20 mouse cellular contexts compared by ENCODE assay signal in genomic region chr7:66891431-66891830, GRCm38 (mm10). TPM values are rescaled to one million over a fixed set of nuclear protein-coding genes. Genes with fewer than 3 reads are reported as not detected.
DNase-seq lines count a peak whose midpoint lies in the region; ATAC-seq lines count a peak whose summit lies in the region.
"Had no signal": no experiment of that assay in that cellular context is flagged by ENCODE, and none has a peak within 500 bp of the region (broad histone marks: within the 10 kb centered on the region; RNA-seq: fewer than 3 reads in every experiment).

No protein-coding gene starts in this region.

- DNase-seq in embryonic facial prominence, embryonic 14.5 days (ENCODE audit: low spot score) = peak; percentile 70
- DNase-seq: adrenal gland, adult 8-10 months; cerebellum, adult 11-12 months; cerebellum, adult 9-10 months; cerebellum, postnatal 25 days; forebrain, postnatal 0 days; gastrocnemius, postnatal 25 days; heart, postnatal 10 days had no signal

- H3K4me2 ChIP-seq in embryonic facial prominence, embryonic 12.5 days (replicated peaks) = no peak overlapping the region
- H3K4me2 ChIP-seq in embryonic facial prominence, embryonic 14.5 days (ENCODE audit: low read depth, low read length) = no peak overlapping the region
- H3K4me2 ChIP-seq in limb, embryonic 13.5 days (replicated peaks) = no peak overlapping the region
- no peak overlapping the region for H3K4me2 ChIP-seq in stomach, embryonic 16.5 days (ENCODE audit: low read depth, low read length)
- no peak overlapping the region for H3K4me2 ChIP-seq in forebrain, embryonic 15.5 days (replicated peaks)
- no peak overlapping the region for H3K4me2 ChIP-seq in hindbrain, embryonic 16.5 days (ENCODE audit: low read length)
- H3K4me2 ChIP-seq in kidney, embryonic 15.5 days = no peak overlapping the region
- H3K4me2 ChIP-seq: forebrain, embryonic 12.5 days; hindbrain, embryonic 14.5 days had no signal

- no peak for ATAC-seq in embryonic facial prominence, embryonic 12.5 days (ENCODE audit: insufficient number of reproducible peaks, insufficient read depth, low FRiP score, low TSS enrichment)
- ATAC-seq in embryonic facial prominence, embryonic 14.5 days (ENCODE audit: low read depth) = peak; percentile 75; the same call in 1 of the 2 replicates
- ATAC-seq in limb, embryonic 13.5 days (ENCODE audit: low FRiP score, low read depth) = no peak
- ATAC-seq in stomach, embryonic 16.5 days (ENCODE audit: insufficient read depth, low FRiP score) = no peak
- no peak for ATAC-seq in forebrain, embryonic 15.5 days (replicated peaks)
- ATAC-seq in hindbrain, embryonic 16.5 days = no peak
- ATAC-seq in kidney, embryonic 15.5 days (replicated peaks; ENCODE audit: low FRiP score) = no peak
- ATAC-seq: CD4-positive, CD25-positive, alpha-beta regulatory T cell, adult 4 months; forebrain, postnatal 0 days; intestine, embryonic 16.5 days had no signal

- peak overlapping the region; percentile 60; the same call in 1 of the 2 replicates for H3K27ac ChIP-seq in embryonic facial prominence, embryonic 12.5 days
- H3K27ac ChIP-seq in embryonic facial prominence, embryonic 14.5 days (replicated peaks; ENCODE audit: low read depth, low read length) = peak overlapping the region; percentile 63
- peak overlapping the region; percentile 48; the same call in 1 of the 2 replicates for H3K27ac ChIP-seq in limb, embryonic 13.5 days
- H3K27ac ChIP-seq in stomach, embryonic 16.5 days (ENCODE audit: low read length) = peak overlapping the region; percentile 81
- H3K27ac ChIP-seq in forebrain, embryonic 15.5 days (replicated peaks) = no peak overlapping the region
- H3K27ac ChIP-seq in hindbrain, embryonic 16.5 days (ENCODE audit: low read depth, low read length) = no peak overlapping the region
- no peak overlapping the region for H3K27ac ChIP-seq in kidney, embryonic 15.5 days
- H3K27ac ChIP-seq: forebrain, embryonic 12.5 days; hindbrain, embryonic 10.5 days; hindbrain, embryonic 14.5 days had no signal

- no peak overlapping the region for H3K9ac ChIP-seq in embryonic facial prominence, embryonic 12.5 days
- no peak overlapping the region for H3K9ac ChIP-seq in embryonic facial prominence, embryonic 14.5 days (ENCODE audit: low read depth, low read length)
- no peak overlapping the region for H3K9ac ChIP-seq in limb, embryonic 13.5 days
- no peak overlapping the region for H3K9ac ChIP-seq in stomach, embryonic 16.5 days (ENCODE audit: low read length)
- H3K9ac ChIP-seq in forebrain, embryonic 15.5 days (replicated peaks) = no peak overlapping the region
- H3K9ac ChIP-seq in hindbrain, embryonic 16.5 days (ENCODE audit: low read depth, low read length) = no peak overlapping the region
- H3K9ac ChIP-seq in kidney, embryonic 15.5 days = no peak overlapping the region
- H3K9ac ChIP-seq: forebrain, embryonic 12.5 days; forebrain, postnatal 0 days; hindbrain, embryonic 14.5 days had no signal

- no peaks in the 10 kb centered on the region for H3K27me3 ChIP-seq in embryonic facial prominence, embryonic 12.5 days
- no peaks in the 10 kb centered on the region for H3K27me3 ChIP-seq in embryonic facial prominence, embryonic 14.5 days (replicated peaks; ENCODE audit: control insufficient read depth, insufficient read depth, low read length)
- no peaks in the 10 kb centered on the region for H3K27me3 ChIP-seq in limb, embryonic 13.5 days
- no peaks in the 10 kb centered on the region for H3K27me3 ChIP-seq in stomach, embryonic 16.5 days (ENCODE audit: control insufficient read depth, insufficient read depth, low read length)
- no peaks in the 10 kb centered on the region for H3K27me3 ChIP-seq in forebrain, embryonic 15.5 days
- no peaks in the 10 kb centered on the region for H3K27me3 ChIP-seq in hindbrain, embryonic 16.5 days (replicated peaks; ENCODE audit: control insufficient read depth, insufficient read depth, low read length)
- H3K27me3 ChIP-seq in kidney, embryonic 15.5 days = no peaks in the 10 kb centered on the region
- H3K27me3 ChIP-seq: forebrain, embryonic 12.5 days had no signal

- 0 out of 2 replicates have a peak, but pooled peaks cover 7% of the 10 kb centered on the region for H3K4me1 ChIP-seq in embryonic facial prominence, embryonic 12.5 days
- no peaks in the 10 kb centered on the region for H3K4me1 ChIP-seq in embryonic facial prominence, embryonic 14.5 days (ENCODE audit: control insufficient read depth, insufficient read depth, low read length)
- H3K4me1 ChIP-seq in limb, embryonic 13.5 days = peaks cover 3% of the 10 kb centered on the region; the same call in 1 of the 2 replicates
- H3K4me1 ChIP-seq in stomach, embryonic 16.5 days (ENCODE audit: control insufficient read depth, insufficient read depth, low read length) = 0 out of 2 replicates have a peak, but pooled peaks cover 4% of the 10 kb centered on the region
- H3K4me1 ChIP-seq in forebrain, embryonic 15.5 days = no peaks in the 10 kb centered on the region
- no peaks in the 10 kb centered on the region for H3K4me1 ChIP-seq in hindbrain, embryonic 16.5 days (ENCODE audit: control insufficient read depth, insufficient read depth, low read depth, low read length)
- H3K4me1 ChIP-seq in kidney, embryonic 15.5 days = no peaks in the 10 kb centered on the region
- H3K4me1 ChIP-seq: forebrain, embryonic 12.5 days; hindbrain, embryonic 10.5 days had no signal

- H3K4me3 ChIP-seq in embryonic facial prominence, embryonic 12.5 days = no peak overlapping the region
- H3K4me3 ChIP-seq in embryonic facial prominence, embryonic 14.5 days (ENCODE audit: low read depth, low read length) = no peak overlapping the region
- H3K4me3 ChIP-seq in limb, embryonic 13.5 days = no peak overlapping the region
- no peak overlapping the region for H3K4me3 ChIP-seq in stomach, embryonic 16.5 days (replicated peaks; ENCODE audit: low read length)
- H3K4me3 ChIP-seq in forebrain, embryonic 15.5 days = no peak overlapping the region
- no peak overlapping the region for H3K4me3 ChIP-seq in hindbrain, embryonic 16.5 days (ENCODE audit: low read length)
- no peak overlapping the region for H3K4me3 ChIP-seq in kidney, embryonic 15.5 days (replicated peaks)
- H3K4me3 ChIP-seq: forebrain, embryonic 12.5 days; hindbrain, embryonic 10.5 days had no signal

- no peaks in the 10 kb centered on the region for H3K9me3 ChIP-seq in embryonic facial prominence, embryonic 12.5 days
- H3K9me3 ChIP-seq in embryonic facial prominence, embryonic 14.5 days (ENCODE audit: control insufficient read depth, low read length) = no peaks in the 10 kb centered on the region
- H3K9me3 ChIP-seq in limb, embryonic 13.5 days = no peaks in the 10 kb centered on the region
- no peaks in the 10 kb centered on the region for H3K9me3 ChIP-seq in stomach, embryonic 16.5 days (replicated peaks; ENCODE audit: control insufficient read depth, low read length)
- no peaks in the 10 kb centered on the region for H3K9me3 ChIP-seq in forebrain, embryonic 15.5 days
- H3K9me3 ChIP-seq in hindbrain, embryonic 16.5 days (ENCODE audit: control insufficient read depth, low read length) = no peaks in the 10 kb centered on the region
- H3K9me3 ChIP-seq in kidney, embryonic 15.5 days (replicated peaks) = no peaks in the 10 kb centered on the region
- H3K9me3 ChIP-seq: forebrain, embryonic 12.5 days; hindbrain, embryonic 10.5 days had no signal

- peaks cover 17% of the 10 kb centered on the region; the same call in 1 of the 2 replicates for H3K36me3 ChIP-seq in embryonic facial prominence, embryonic 12.5 days
- peaks cover 18% of the 10 kb centered on the region for H3K36me3 ChIP-seq in embryonic facial prominence, embryonic 14.5 days (ENCODE audit: control insufficient read depth, insufficient read depth, low read length)
- peaks cover 27% of the 10 kb centered on the region; the same call in 1 of the 2 replicates for H3K36me3 ChIP-seq in limb, embryonic 13.5 days
- no peaks in the 10 kb centered on the region for H3K36me3 ChIP-seq in stomach, embryonic 16.5 days (ENCODE audit: control insufficient read depth, insufficient read depth, low read length)
- no peaks in the 10 kb centered on the region for H3K36me3 ChIP-seq in forebrain, embryonic 15.5 days
- H3K36me3 ChIP-seq in hindbrain, embryonic 16.5 days (ENCODE audit: control insufficient read depth, insufficient read depth, low read length) = no peaks in the 10 kb centered on the region
- no peaks in the 10 kb centered on the region for H3K36me3 ChIP-seq in kidney, embryonic 15.5 days
- H3K36me3 ChIP-seq: forebrain, embryonic 12.5 days; G1E; hindbrain, embryonic 10.5 days had no signal

- 63% methylated on average over 2 of the region's 2 CpGs for WGBS in embryonic facial prominence, embryonic 12.5 days
- 68% methylated on average over 2 of the region's 2 CpGs for WGBS in embryonic facial prominence, embryonic 14.5 days
- 69% methylated on average over 2 of the region's 2 CpGs for WGBS in limb, embryonic 13.5 days
- WGBS in stomach, embryonic 16.5 days = 62% methylated on average over 2 of the region's 2 CpGs
- 86% methylated on average over 2 of the region's 2 CpGs for WGBS in forebrain, embryonic 15.5 days
- WGBS in hindbrain, embryonic 16.5 days = 83% methylated on average over 2 of the region's 2 CpGs
- 66% methylated on average over 2 of the region's 2 CpGs for WGBS in kidney, embryonic 15.5 days

RNA-seq across cellular contexts. Expression of gene Adamts17, which starts 51.9 kb away (rescaled TPM):
- 13.8 and 17.9 TPM in 2 replicates for polyA plus RNA-seq in embryonic facial prominence, embryonic 12.5 days (2016; fragmentation: Nextera tagmentation; extraction: Ambion mirVana)
- 11.2 and 12.5 TPM in 2 replicates for polyA plus RNA-seq in embryonic facial prominence, embryonic 14.5 days (2014; fragmentation: Nextera tagmentation; extraction: Ambion mirVana)
- 13.1 and 15.3 TPM in 2 replicates for polyA plus RNA-seq in limb, embryonic 13.5 days (2015; fragmentation: Nextera tagmentation; extraction: Ambion mirVana)
- polyA plus RNA-seq in stomach, embryonic 16.5 days (2015; fragmentation: Nextera tagmentation; extraction: Ambion mirVana) = 5.3 and 5.9 TPM in 2 replicates
- 3.5 and 5.0 TPM in 2 replicates for polyA plus RNA-seq in forebrain, embryonic 15.5 days (2015; fragmentation: Nextera tagmentation; extraction: Ambion mirVana)
- 3.3 and 3.8 TPM in 2 replicates for polyA plus RNA-seq in hindbrain, embryonic 16.5 days (2015; fragmentation: Nextera tagmentation; extraction: Ambion mirVana)
- 4.6 TPM in 2 replicates for polyA plus RNA-seq in kidney, embryonic 15.5 days (2015; fragmentation: Nextera tagmentation; extraction: Ambion mirVana)
- polyA plus RNA-seq: G1E had no signal

Comparison
In these comparisons a context has a peak if more than half of its experiments do, and no peak if none do; other contexts are left out.
1. H3K27ac ChIP-seq: peak in embryonic facial prominence, embryonic 12.5 days (single experiment), embryonic facial prominence, embryonic 14.5 days (single experiment), limb, embryonic 13.5 days (single experiment) and stomach, embryonic 16.5 days (single experiment); none in forebrain, embryonic 15.5 days (single experiment), hindbrain, embryonic 16.5 days (single experiment) and kidney, embryonic 15.5 days (single experiment).